Mouse (Mus musculus) telencephalon, adult 2 months (tissue): ENCODE results near the gene Nexn.
"Not testable (repeated sequence)": the region's sequence is repeated elsewhere in the genome, so short reads cannot be mapped to it uniquely, and the experiment has no call there.

Experiments used
- DNase-seq: peaks from one replicate; pipeline ENCODE4 v3.0.0-alpha.2; 2011; ENCODE audit warnings: low read depth, low spot score

The Nexn gene

GRCm38 (mm10) chr3:152266036-152266421, at the start of gene Nexn:
Nexn (minus strand) TSS chr3:152266350.
- DNase-seq, result no peak

GRCm38 (mm10) chr3:152315613-152316012, 49.5 kb upstream of the Nexn start:
- DNase-seq, result no peak

- DNase-seq, result not testable (repeated sequence)
Observed at GRCm38 (mm10) chr3:152314666-152315065, 48.5 kb upstream of the Nexn start.

GRCm38 (mm10) chr3:152309250-152309645, 43.1 kb upstream of the Nexn start:
- no peak for DNase-seq

- no peak for DNase-seq
Observed at GRCm38 (mm10) chr3:152308485-152309249, 42.5 kb upstream of the Nexn start.

- no peak for DNase-seq
Observed at GRCm38 (mm10) chr3:152305971-152306370, 39.8 kb upstream of the Nexn start.

- DNase-seq, result no peak
Observed at GRCm38 (mm10) chr3:152305080-152305479, 38.9 kb upstream of the Nexn start.

- peak; percentile 29 for DNase-seq
Observed at GRCm38 (mm10) chr3:152304093-152304815, 38.1 kb upstream of the Nexn start.

- DNase-seq, result no peak
Observed at GRCm38 (mm10) chr3:152302991-152303390, 36.8 kb upstream of the Nexn start.

- DNase-seq, result no peak
Observed at GRCm38 (mm10) chr3:152300376-152301337, 34.5 kb upstream of the Nexn start.

GRCm38 (mm10) chr3:152295896-152296295, 29.7 kb upstream of the Nexn start:
- DNase-seq, result no peak

GRCm38 (mm10) chr3:152294400-152294799, 28.2 kb upstream of the Nexn start:
- DNase-seq, result no peak

- DNase-seq, result no peak
Observed at GRCm38 (mm10) chr3:152293530-152294181, 27.5 kb upstream of the Nexn start.

GRCm38 (mm10) chr3:152291895-152292294, 25.7 kb upstream of the Nexn start:
- DNase-seq, result no peak

- no peak for DNase-seq
Observed at GRCm38 (mm10) chr3:152290175-152290798, 24.1 kb upstream of the Nexn start.

- DNase-seq, result no peak
Observed at GRCm38 (mm10) chr3:152288740-152289139, 22.6 kb upstream of the Nexn start.

GRCm38 (mm10) chr3:152288276-152288675, 22.1 kb upstream of the Nexn start:
- DNase-seq, result no peak

GRCm38 (mm10) chr3:152287810-152288209, 21.7 kb upstream of the Nexn start:
- no peak for DNase-seq

- DNase-seq, result no peak
Observed at GRCm38 (mm10) chr3:152284759-152285158, 18.6 kb upstream of the Nexn start.

- no peak for DNase-seq
Observed at GRCm38 (mm10) chr3:152284306-152284705, 18.2 kb upstream of the Nexn start.

- no peak for DNase-seq
Observed at GRCm38 (mm10) chr3:152282126-152282525, 16.0 kb upstream of the Nexn start.
